Comparison of ENCODE assay signal across 27 mouse cellular contexts in genomic region chr11:107524966-107525365, GRCm38 (mm10). TPM values are rescaled to one million over a fixed set of nuclear protein-coding genes. Genes with fewer than 3 reads are reported as not detected.
DNase-seq lines count a peak whose midpoint lies in the region; TF ChIP-seq lines count a peak whose summit lies in the region.
"Had no signal": no experiment of that assay in that cellular context is flagged by ENCODE, and none has a peak within 500 bp of the region (broad histone marks: within the 10 kb centered on the region; RNA-seq: fewer than 3 reads in every experiment).

No protein-coding gene starts in this region.

- H3K36me3 ChIP-seq in thymus, adult 2 months (ENCODE audit: control insufficient read depth, insufficient read depth, low read length) = no peaks in the 10 kb centered on the region
- H3K36me3 ChIP-seq: embryonic facial prominence, embryonic 10.5 days; embryonic facial prominence, embryonic 13.5 days; forebrain, embryonic 12.5 days; forebrain, embryonic 15.5 days; heart, embryonic 10.5 days; heart, embryonic 13.5 days had no signal

- WGBS in thymus, adult 2 months = 36% methylated on average over 1 of the region's 1 CpGs

- peaks cover 16% of the 10 kb centered on the region for H3K4me1 ChIP-seq in thymus, adult 2 months (replicated peaks; ENCODE audit: control insufficient read depth, insufficient read depth, low read length)
- H3K4me1 ChIP-seq: embryonic facial prominence, embryonic 13.5 days; forebrain, embryonic 12.5 days; forebrain, embryonic 15.5 days had no signal

- H3K27me3 ChIP-seq in thymus, adult 2 months (ENCODE audit: control insufficient read depth, insufficient read depth, low read length) = no peaks in the 10 kb centered on the region
- H3K27me3 ChIP-seq: embryonic facial prominence, embryonic 13.5 days; forebrain, embryonic 12.5 days; forebrain, embryonic 15.5 days; heart, embryonic 13.5 days had no signal

- H3K4me3 ChIP-seq in thymus, adult 2 months (ENCODE audit: control insufficient read depth, insufficient read depth, low read length) = no peak overlapping the region
- H3K4me3 ChIP-seq: embryonic facial prominence, embryonic 10.5 days; embryonic facial prominence, embryonic 13.5 days; erythroblast, embryonic 14.5 days; forebrain, embryonic 12.5 days; forebrain, embryonic 15.5 days; heart, adult 2 months; heart, embryonic 10.5 days; heart, embryonic 13.5 days had no signal

- TF ChIP-seq CTCF in thymus, adult 2 months (IDR thresholded peaks at IDR 0.05; ENCODE audit: borderline replicate concordance, control insufficient read depth, extremely low read depth, insufficient read depth, low read length, poor library complexity) = no peak

- no peak overlapping the region for H3K27ac ChIP-seq in thymus, adult 2 months (ENCODE audit: control insufficient read depth, insufficient read depth, low read length)
- H3K27ac ChIP-seq: embryonic facial prominence, embryonic 10.5 days; embryonic facial prominence, embryonic 13.5 days; forebrain, embryonic 12.5 days; forebrain, embryonic 15.5 days; heart, adult 2 months; heart, embryonic 10.5 days; heart, embryonic 13.5 days; hindbrain, embryonic 14.5 days; hindbrain, postnatal 0 days had no signal

- peak; percentile 21 for DNase-seq in thymus, adult 2 months
- peak; percentile 66 for DNase-seq in thymus, postnatal 14 days
- DNase-seq in thymus, postnatal 4 days = peak; percentile 62
- DNase-seq in cerebellum, adult 11-12 months = no peak
- DNase-seq in frontal cortex, adult 2 months (ENCODE audit: extremely low spot score in 1 of 2, low spot score in 1 of 2) = no peak
- DNase-seq in lung, postnatal 14 days = no peak
- DNase-seq: adrenal gland, adult 2 months; adrenal gland, postnatal 14 days; cerebellum, adult 11 months; cerebellum, adult 8-10 months; cerebellum, postnatal 10 days; cerebellum, postnatal 36 days; embryo, embryonic 11 days; gastrocnemius, postnatal 10 days; gastrocnemius, postnatal 36 days; heart, adult 2 months; heart, postnatal 14 days; heart, postnatal 4 days had no signal

- TF ChIP-seq POLR2A in thymus, adult 2 months (IDR thresholded peaks at IDR 0.05; ENCODE audit: control insufficient read depth, extremely low read depth, insufficient read depth, low read length, poor library complexity) = no peak

RNA-seq across cellular contexts. Expression of gene Helz, which starts 22.8 kb away (rescaled TPM):
- 66.9 and 82.2 TPM in 2 replicates for polyA plus RNA-seq in thymus, adult 2 months (2012; rRNA removed)
- 16.3 and 16.6 TPM in 2 replicates for polyA plus RNA-seq in frontal cortex, adult 2 months (2012; rRNA removed)

RNA-seq across cellular contexts. Expression of gene Psmd12, which starts 45.7 kb away (rescaled TPM):
- 15.8 and 17.0 TPM in 2 replicates for polyA plus RNA-seq in thymus, adult 2 months (2012; rRNA removed)
- polyA plus RNA-seq in frontal cortex, adult 2 months (2012; rRNA removed) = 58.4 and 61.0 TPM in 2 replicates

RNA-seq across cellular contexts. Expression of gene Pitpnc1, which starts 54.5 kb away (rescaled TPM):
- 11.3 and 12.2 TPM in 2 replicates for polyA plus RNA-seq in thymus, adult 2 months (2012; rRNA removed)
- polyA plus RNA-seq in frontal cortex, adult 2 months (2012; rRNA removed) = 25.3 and 26.6 TPM in 2 replicates

Comparison
In these comparisons a context has a peak if more than half of its experiments do, and no peak if none do; other contexts are left out.
1. DNase-seq: peak in thymus, adult 2 months (single experiment), thymus, postnatal 14 days (single experiment) and thymus, postnatal 4 days (single experiment); none in cerebellum, adult 11-12 months (single experiment), frontal cortex, adult 2 months (0 of 2) and lung, postnatal 14 days (single experiment).